Mouse (Mus musculus) heart, embryonic 15.5 days (tissue): ENCODE measurements around the gene Eml4. TPM values are rescaled to one million over a fixed set of nuclear protein-coding genes. Genes with fewer than 3 reads are reported as not detected.
A peak's percentile ranks its signal among the peaks of the same experiment; 100 is the strongest.

Experiments
- ATAC-seq: fragments of 200-750 bp; cut with Nextera tagmentation; replicated peaks from 2 replicates; pipeline ENCODE4 v1.8.0; 2017; ENCODE audit warnings: low read depth, moderate TSS enrichment; ENCODE audit not compliant: insufficient number of reproducible peaks, insufficient read depth, low FRiP score
- H3K27ac ChIP-seq: fragments of 300-500 bp; sonication (generic); 2 replicates; pipeline ENCODE4 v1.5.1; 2015; ENCODE audit warnings: mild to moderate bottlenecking, inconsistent platforms
- H3K27me3 ChIP-seq: fragments of 300-500 bp; sonication (generic); 2 replicates; pipeline ENCODE4 v1.6.1; 2015; ENCODE audit warnings: inconsistent platforms
- H3K36me3 ChIP-seq: fragments of 300-500 bp; sonication (generic); 2 replicates; pipeline ENCODE4 v1.6.1; 2015; ENCODE audit warnings: mild to moderate bottlenecking, inconsistent platforms
- H3K4me1 ChIP-seq: fragments of 300-500 bp; sonication (generic); replicated peaks from 2 replicates; pipeline ENCODE4 v1.6.1; 2015; ENCODE audit warnings: inconsistent platforms
- H3K4me2 ChIP-seq: fragments of 300-500 bp; sonication (generic); 2 replicates; pipeline ENCODE4 v1.6.1; 2015; ENCODE audit warnings: inconsistent platforms, mild to moderate bottlenecking, moderate library complexity
- H3K4me3 ChIP-seq: fragments of 300-500 bp; sonication (generic); 2 replicates; pipeline ENCODE4 v1.5.1; 2015; ENCODE audit warnings: mild to moderate bottlenecking, inconsistent platforms
- H3K9ac ChIP-seq: fragments of 300-500 bp; sonication (generic); 2 replicates; pipeline ENCODE4 v1.6.1; 2015; ENCODE audit warnings: mild to moderate bottlenecking, inconsistent platforms
- H3K9me3 ChIP-seq: fragments of 300-500 bp; sonication (generic); replicated peaks from 2 replicates; pipeline ENCODE4 v1.6.1; 2016; ENCODE audit warnings: inconsistent platforms
- WGBS: fragments of 180-500 bp; shearing (Covaris S2); methylation state at CpG from one replicate; pipeline ENCODE4 v1.1.7; 2015; ENCODE audit warnings: mixed read lengths; 5-methylcytosine and 5-hydroxymethylcytosine counted together
- polyA plus RNA-seq: library from polyadenylated mRNA; unstranded; fragments of >200 nt; fragmentation: Nextera tagmentation; extraction: Ambion mirVana; gene quantifications from 2 replicates; pipeline ENCODE4 v1.2.1, GENCODE M21; 2015

Eml4 gene
- polyA plus RNA-seq, 1 experiment from 2014 or later = 11.0 TPM

- 24% methylated on average over 11 of the region's 11 CpGs for WGBS
- 0 out of 2 replicates have a peak, but pooled peaks have one; percentile 50 for ATAC-seq
Observed at GRCm38 (mm10) chr17:83365614-83366355, 15.1 kb downstream of the Eml4 start.

GRCm38 (mm10) chr17:83367387-83367786 lies 16.7 kb downstream of the Eml4 start:
- no peaks in the 10 kb centered on the region for H3K27me3 ChIP-seq
- no peaks in the 10 kb centered on the region for H3K9me3 ChIP-seq
- 70% methylated on average over 5 of the region's 5 CpGs for WGBS
- no peak overlapping the region for H3K9ac ChIP-seq
- no peak overlapping the region for H3K4me2 ChIP-seq
- ATAC-seq = no peak
- peaks cover 18% of the 10 kb centered on the region for H3K4me1 ChIP-seq
- H3K4me3 ChIP-seq = no peak overlapping the region
- H3K36me3 ChIP-seq = no peaks in the 10 kb centered on the region
- no peak overlapping the region for H3K27ac ChIP-seq

More at GRCm38 (mm10) chr17:83365614-83366355, 15.1 kb downstream of the Eml4 start:
- no peaks in the 10 kb centered on the region for H3K9me3 ChIP-seq
- H3K36me3 ChIP-seq = no peaks in the 10 kb centered on the region
- H3K4me1 ChIP-seq = peaks cover 32% of the 10 kb centered on the region
- peak overlapping the region; percentile 13 for H3K27ac ChIP-seq
- no peak overlapping the region for H3K9ac ChIP-seq
- H3K27me3 ChIP-seq = no peaks in the 10 kb centered on the region
- H3K4me2 ChIP-seq = no peak overlapping the region; the same call in 1 of the 2 replicates
- no peak overlapping the region for H3K4me3 ChIP-seq

GRCm38 (mm10) chr17:83374123-83374522 lies 23.4 kb downstream of the Eml4 start:
- Histone ChIP-seq H3K27ac (no peak overlapping the region), H3K4me1 (peaks cover 4% of the 10 kb centered on the region; the same call in 1 of the 2 replicates), H3K36me3 (no peaks in the 10 kb centered on the region), H3K9ac (no peak overlapping the region), H3K27me3 (no peaks in the 10 kb centered on the region), H3K4me3 (no peak overlapping the region), H3K4me2 (no peak overlapping the region), H3K9me3 (no peaks in the 10 kb centered on the region)
- no peak for ATAC-seq

- Histone ChIP-seq H3K4me1 (peaks cover 4% of the 10 kb centered on the region; the same call in 1 of the 2 replicates), H3K27ac (no peak overlapping the region), H3K4me2 (no peak overlapping the region), H3K9ac (no peak overlapping the region), H3K36me3 (no peaks in the 10 kb centered on the region), H3K27me3 (no peaks in the 10 kb centered on the region), H3K9me3 (no peaks in the 10 kb centered on the region), H3K4me3 (no peak overlapping the region)
- ATAC-seq = no peak
- WGBS = 80% methylated on average over 3 of the region's 3 CpGs
Observed at GRCm38 (mm10) chr17:83375848-83376247, 25.1 kb downstream of the Eml4 start.

GRCm38 (mm10) chr17:83376801-83377200 lies 26.1 kb downstream of the Eml4 start:
- Histone ChIP-seq H3K9ac (no peak overlapping the region), H3K36me3 (no peaks in the 10 kb centered on the region), H3K9me3 (no peaks in the 10 kb centered on the region), H3K4me1 (peaks cover 4% of the 10 kb centered on the region; the same call in 1 of the 2 replicates), H3K4me3 (no peak overlapping the region), H3K27ac (no peak overlapping the region), H3K4me2 (no peak overlapping the region), H3K27me3 (no peaks in the 10 kb centered on the region)
- ATAC-seq = no peak
- 72% methylated on average over 4 of the region's 4 CpGs for WGBS

GRCm38 (mm10) chr17:83377755-83378443 lies 27.2 kb downstream of the Eml4 start:
- H3K9ac ChIP-seq = no peak overlapping the region
- no peaks in the 10 kb centered on the region for H3K36me3 ChIP-seq
- no peak overlapping the region for H3K4me3 ChIP-seq
- 80% methylated on average over 10 of the region's 10 CpGs for WGBS
- H3K4me1 ChIP-seq = peaks cover 4% of the 10 kb centered on the region; the same call in 1 of the 2 replicates
- H3K4me2 ChIP-seq = no peak overlapping the region
- no peaks in the 10 kb centered on the region for H3K27me3 ChIP-seq
- H3K27ac ChIP-seq = no peak overlapping the region
- ATAC-seq = no peak
- H3K9me3 ChIP-seq = no peaks in the 10 kb centered on the region

- ATAC-seq = no peak
- Histone ChIP-seq H3K9ac (no peak overlapping the region), H3K27me3 (no peaks in the 10 kb centered on the region)
Observed at GRCm38 (mm10) chr17:83378444-83378762, 27.7 kb downstream of the Eml4 start.

GRCm38 (mm10) chr17:83379366-83379765 lies 28.6 kb downstream of the Eml4 start:
- Histone ChIP-seq H3K36me3 (no peaks in the 10 kb centered on the region), H3K4me3 (no peak overlapping the region), H3K27me3 (no peaks in the 10 kb centered on the region), H3K4me2 (no peak overlapping the region), H3K27ac (no peak overlapping the region), H3K9me3 (no peaks in the 10 kb centered on the region), H3K4me1 (peaks cover 4% of the 10 kb centered on the region; the same call in 1 of the 2 replicates), H3K9ac (no peak overlapping the region)
- no peak for ATAC-seq
- 94% methylated on average over 2 of the region's 2 CpGs for WGBS

More at GRCm38 (mm10) chr17:83378444-83378762, 27.7 kb downstream of the Eml4 start:
- no peak overlapping the region for H3K4me3 ChIP-seq
- WGBS = 77% methylated on average over 4 of the region's 4 CpGs
- H3K9me3 ChIP-seq = no peaks in the 10 kb centered on the region
- H3K36me3 ChIP-seq = no peaks in the 10 kb centered on the region
- no peak overlapping the region for H3K4me2 ChIP-seq
- H3K27ac ChIP-seq = no peak overlapping the region
- H3K4me1 ChIP-seq = peaks cover 4% of the 10 kb centered on the region; the same call in 1 of the 2 replicates

GRCm38 (mm10) chr17:83379791-83380190 lies 29.1 kb downstream of the Eml4 start:
- no peak overlapping the region for H3K4me3 ChIP-seq
- no peaks in the 10 kb centered on the region for H3K9me3 ChIP-seq
- H3K9ac ChIP-seq = no peak overlapping the region
- H3K4me2 ChIP-seq = no peak overlapping the region
- no peak overlapping the region for H3K27ac ChIP-seq
- H3K27me3 ChIP-seq = no peaks in the 10 kb centered on the region
- H3K36me3 ChIP-seq = no peaks in the 10 kb centered on the region
- peaks cover 5% of the 10 kb centered on the region; the same call in 1 of the 2 replicates for H3K4me1 ChIP-seq
- WGBS = 80% methylated on average over 3 of the region's 3 CpGs
- ATAC-seq = no peak

GRCm38 (mm10) chr17:83382752-83383151 lies 32.0 kb downstream of the Eml4 start:
- no peak overlapping the region for H3K9ac ChIP-seq
- H3K4me1 ChIP-seq = peaks cover 12% of the 10 kb centered on the region
- H3K4me3 ChIP-seq = no peak overlapping the region
- no peaks in the 10 kb centered on the region for H3K9me3 ChIP-seq
- no peaks in the 10 kb centered on the region for H3K27me3 ChIP-seq
- H3K4me2 ChIP-seq = no peak overlapping the region
- no peaks in the 10 kb centered on the region for H3K36me3 ChIP-seq
- no peak overlapping the region for H3K27ac ChIP-seq
- 86% methylated on average over 5 of the region's 5 CpGs for WGBS
- ATAC-seq = no peak

GRCm38 (mm10) chr17:83384981-83385380 lies 34.2 kb downstream of the Eml4 start:
- Histone ChIP-seq H3K27me3 (no peaks in the 10 kb centered on the region), H3K36me3 (no peaks in the 10 kb centered on the region), H3K4me2 (no peak overlapping the region), H3K27ac (no peak overlapping the region), H3K4me1 (peaks cover 10% of the 10 kb centered on the region), H3K4me3 (no peak overlapping the region), H3K9me3 (no peaks in the 10 kb centered on the region), H3K9ac (no peak overlapping the region)
- ATAC-seq = no peak
- 76% methylated on average over 2 of the region's 2 CpGs for WGBS
